Mouse (Mus musculus) liver, embryonic 16.5 days (tissue): ENCODE measurements around the gene Tppp3. TPM values are rescaled to one million over a fixed set of nuclear protein-coding genes. Genes with fewer than 3 reads are reported as not detected.

ENCODE experiments used
- ATAC-seq: fragments of 200-750 bp; cut with Nextera tagmentation; 2 replicates; pipeline ENCODE4 v1.8.0; 2017; ENCODE audit warnings: low read depth, mild to moderate bottlenecking, moderate number of reproducible peaks, moderate library complexity
- H3K27ac ChIP-seq: fragments of 300-500 bp; sonication (generic); 2 replicates; pipeline ENCODE4 v1.5.1; 2014; ENCODE audit warnings: mild to moderate bottlenecking, low read length
- H3K27me3 ChIP-seq: fragments of 300-500 bp; sonication (generic); 2 replicates; pipeline ENCODE4 v1.6.1; 2014; ENCODE audit warnings: low read depth, low read length, mixed read lengths; ENCODE audit not compliant: control insufficient read depth, insufficient read depth
- H3K36me3 ChIP-seq: fragments of 300-500 bp; sonication (generic); 2 replicates; pipeline ENCODE4 v1.6.1; 2014; ENCODE audit warnings: mild to moderate bottlenecking; ENCODE audit not compliant: control insufficient read depth, insufficient read depth
- H3K4me1 ChIP-seq: fragments of 300-500 bp; sonication (generic); 2 replicates; pipeline ENCODE4 v1.6.1; 2014; ENCODE audit warnings: low read depth, low read length, mixed read lengths; ENCODE audit not compliant: control insufficient read depth
- H3K4me2 ChIP-seq: fragments of 300-500 bp; sonication (generic); 2 replicates; pipeline ENCODE4 v1.6.1; 2014; ENCODE audit warnings: low read depth, low read length, mixed read lengths
- H3K4me3 ChIP-seq: fragments of 300-500 bp; sonication (generic); 2 replicates; pipeline ENCODE4 v1.5.1; 2014; ENCODE audit warnings: low read depth, mild to moderate bottlenecking, low read length
- H3K9ac ChIP-seq: fragments of 300-500 bp; sonication (generic); 2 replicates; pipeline ENCODE4 v1.6.1; 2014; ENCODE audit warnings: low read depth, low read length
- H3K9me3 ChIP-seq: fragments of 300-500 bp; sonication (generic); replicated peaks from 2 replicates; pipeline ENCODE4 v1.6.1; 2016; ENCODE audit warnings: low read length; ENCODE audit not compliant: control insufficient read depth
- WGBS: fragments of 180-500 bp; shearing (Covaris S2); extraction: QIAGEN DNeasy Blood & Tissue Kit; methylation state at CpG from one replicate; pipeline ENCODE4 v1.1.7; 2014; ENCODE audit not compliant: insufficient replicate concordance; 5-methylcytosine and 5-hydroxymethylcytosine counted together
- polyA plus RNA-seq: library from polyadenylated mRNA; unstranded; fragments of >200 nt; fragmentation: Nextera tagmentation; extraction: Ambion mirVana; gene quantifications from 2 replicates; pipeline ENCODE4 v1.2.1, GENCODE M21; 2015

Gene Tppp3
- polyA plus RNA-seq, 1 experiment from 2014 or later = 5.9 TPM

DNA sequence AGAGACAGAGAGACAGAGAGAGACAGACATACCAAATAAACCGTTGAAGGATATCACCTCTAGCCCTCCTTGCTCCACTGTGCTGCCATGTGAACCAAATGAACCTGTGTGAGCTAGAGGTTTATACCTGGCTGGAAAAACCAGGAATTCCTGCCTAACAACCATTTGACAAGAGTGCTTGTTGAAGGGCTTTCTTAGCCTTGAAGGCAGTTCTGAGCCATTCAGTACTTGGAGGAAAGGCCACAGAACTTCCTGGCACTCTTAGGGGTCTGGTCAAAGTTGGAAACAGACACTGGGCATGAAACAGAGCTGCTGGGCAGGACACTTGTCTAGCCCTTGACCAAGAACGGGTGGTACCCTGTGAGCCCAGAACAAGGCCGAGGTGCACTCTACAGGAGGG lies 23.2 kb upstream of the Tppp3 start:
- H3K4me3 ChIP-seq = no peak overlapping the region
- H3K9ac ChIP-seq = no peak overlapping the region
- no peaks in the 10 kb centered on the region for H3K36me3 ChIP-seq
- H3K9me3 ChIP-seq = no peaks in the 10 kb centered on the region
- WGBS = 62% methylated on average over 3 of the region's 3 CpGs
- no peak overlapping the region for H3K27ac ChIP-seq
- H3K4me2 ChIP-seq = no peak overlapping the region
- peaks cover 14% of the 10 kb centered on the region for H3K4me1 ChIP-seq
- no peaks in the 10 kb centered on the region; the same call in none of the 2 replicates for H3K27me3 ChIP-seq
- no peak for ATAC-seq

DNA sequence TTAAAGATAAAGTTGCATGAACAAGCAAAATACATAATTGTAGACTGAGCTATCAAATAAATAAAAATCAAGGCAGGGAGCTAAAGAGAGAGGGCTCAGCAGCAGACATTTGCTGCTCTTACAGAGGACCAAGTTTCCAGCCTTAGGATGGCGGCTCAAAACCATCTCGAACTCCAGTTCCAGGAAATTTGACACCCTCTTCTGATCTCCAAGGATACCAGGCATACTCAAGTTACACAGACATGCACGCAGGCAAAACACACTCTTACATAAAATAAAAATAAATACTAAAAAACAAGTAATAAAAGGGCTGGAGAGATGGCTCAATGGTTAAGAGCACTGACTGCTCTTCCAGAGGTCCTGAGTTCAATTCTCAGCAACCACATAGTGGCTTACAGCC lies 22.2 kb upstream of the Tppp3 start:
- no peaks in the 10 kb centered on the region for H3K9me3 ChIP-seq
- 67% methylated on average over 3 of the region's 3 CpGs for WGBS
- no peak overlapping the region for H3K9ac ChIP-seq
- no peak overlapping the region for H3K27ac ChIP-seq
- no peaks in the 10 kb centered on the region for H3K36me3 ChIP-seq
- H3K27me3 ChIP-seq = no peaks in the 10 kb centered on the region; the same call in none of the 2 replicates
- H3K4me1 ChIP-seq = peaks cover 14% of the 10 kb centered on the region
- no peak overlapping the region for H3K4me3 ChIP-seq
- no peak for ATAC-seq
- H3K4me2 ChIP-seq = no peak overlapping the region

DNA sequence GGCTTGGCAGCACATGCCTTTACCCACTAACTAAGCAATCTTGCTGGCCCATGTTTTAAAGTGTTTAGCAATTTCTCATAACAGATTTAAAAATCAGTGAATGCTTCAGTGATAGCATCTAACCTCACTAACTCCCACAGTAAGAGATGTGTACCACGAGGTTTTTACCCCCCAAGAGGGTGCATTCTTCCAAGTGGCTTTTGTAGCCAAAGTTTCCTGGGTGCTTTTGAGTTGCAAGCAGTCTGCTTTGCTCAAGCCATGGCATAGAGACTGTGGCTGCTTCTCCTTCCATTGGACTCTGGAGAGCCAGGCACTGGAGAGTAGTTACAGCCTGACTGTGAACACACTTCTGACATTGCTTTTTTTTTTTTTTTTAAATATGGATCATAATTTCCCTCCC lies 18.0 kb upstream of the Tppp3 start:
- ATAC-seq = no peak
- H3K36me3 ChIP-seq = no peaks in the 10 kb centered on the region
- no peaks in the 10 kb centered on the region for H3K27me3 ChIP-seq
- no peak overlapping the region for H3K4me3 ChIP-seq
- no peak overlapping the region for H3K9ac ChIP-seq
- WGBS = 9% methylated on average over 1 of the region's 1 CpGs
- H3K27ac ChIP-seq = no peak overlapping the region
- peaks cover 4% of the 10 kb centered on the region for H3K4me1 ChIP-seq
- H3K9me3 ChIP-seq = no peaks in the 10 kb centered on the region
- no peak overlapping the region for H3K4me2 ChIP-seq

DNA sequence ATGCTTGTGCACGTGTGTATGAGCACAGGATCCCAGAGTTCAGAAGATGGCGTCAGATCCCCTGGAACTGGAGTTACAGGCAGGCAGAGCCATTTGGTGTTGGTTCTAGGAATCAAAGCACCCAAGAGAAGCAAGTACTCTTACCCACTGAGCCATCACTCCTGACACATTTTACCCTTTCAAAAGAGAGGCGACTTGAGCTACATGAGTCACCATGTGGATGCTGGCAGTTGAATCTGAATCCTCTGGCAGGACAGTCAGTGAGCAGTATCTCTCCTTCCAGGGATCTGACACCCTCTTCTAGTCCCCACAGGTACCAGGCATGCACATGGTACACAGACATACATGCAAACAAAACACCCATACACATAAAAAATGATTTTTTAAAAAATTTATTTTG lies 16.8 kb upstream of the Tppp3 start:
- Histone ChIP-seq H3K4me3 (no peak overlapping the region), H3K4me2 (no peak overlapping the region), H3K27ac (no peak overlapping the region), H3K27me3 (no peaks in the 10 kb centered on the region), H3K9ac (no peak overlapping the region), H3K36me3 (no peaks in the 10 kb centered on the region), H3K4me1 (peaks cover 4% of the 10 kb centered on the region), H3K9me3 (no peaks in the 10 kb centered on the region)
- 64% methylated on average over 3 of the region's 3 CpGs for WGBS
- ATAC-seq = no peak

DNA sequence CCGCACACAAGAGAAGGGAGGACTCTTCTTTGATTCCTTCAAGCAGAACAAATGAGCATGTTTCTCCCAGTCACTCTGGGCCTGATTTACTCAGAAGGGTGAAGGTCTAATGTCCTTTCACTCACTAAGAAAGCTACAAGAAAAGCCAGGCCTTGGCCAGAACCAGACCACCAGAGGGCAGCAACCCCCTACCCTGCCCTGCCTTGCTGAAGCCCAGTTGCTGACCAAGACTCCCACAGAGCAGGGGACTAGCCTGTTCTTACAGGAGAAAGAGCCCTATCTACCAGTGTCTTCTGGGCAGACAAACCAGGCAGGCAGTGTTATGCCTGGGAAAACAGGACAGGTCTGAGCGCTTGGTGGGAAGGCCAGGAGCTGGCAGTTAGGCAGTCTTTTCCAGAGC lies 13.1 kb upstream of the Tppp3 start:
- Histone ChIP-seq H3K27me3 (no peaks in the 10 kb centered on the region), H3K9ac (no peak overlapping the region), H3K4me3 (no peak overlapping the region), H3K4me2 (no peak overlapping the region), H3K9me3 (no peaks in the 10 kb centered on the region), H3K36me3 (no peaks in the 10 kb centered on the region), H3K27ac (no peak overlapping the region), H3K4me1 (no peaks in the 10 kb centered on the region)
- 63% methylated on average over 2 of the region's 2 CpGs for WGBS
- no peak for ATAC-seq

DNA sequence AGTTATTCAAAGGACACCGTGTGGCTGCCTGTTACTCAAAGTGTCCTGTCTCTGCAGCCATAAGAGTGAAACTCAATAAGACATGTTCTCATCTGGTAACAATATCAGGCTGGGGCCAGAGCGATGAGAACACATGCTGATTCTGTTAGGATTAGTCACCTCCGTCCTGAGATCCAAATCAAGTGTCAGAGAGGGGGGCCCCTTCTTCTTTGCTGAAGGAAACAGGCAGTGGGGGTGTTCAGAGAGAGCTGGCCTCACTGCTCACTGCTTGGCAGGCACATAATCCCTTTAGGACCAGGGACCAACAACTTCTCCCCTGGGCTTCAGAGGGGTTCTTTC lies 12.7 kb upstream of the Tppp3 start:
- Histone ChIP-seq H3K4me2 (no peak overlapping the region), H3K9me3 (no peaks in the 10 kb centered on the region), H3K4me1 (no peaks in the 10 kb centered on the region), H3K36me3 (no peaks in the 10 kb centered on the region), H3K27ac (no peak overlapping the region), H3K9ac (no peak overlapping the region), H3K27me3 (no peaks in the 10 kb centered on the region), H3K4me3 (no peak overlapping the region)
- no peak for ATAC-seq
- WGBS = 65% methylated on average over 3 of the region's 3 CpGs

DNA sequence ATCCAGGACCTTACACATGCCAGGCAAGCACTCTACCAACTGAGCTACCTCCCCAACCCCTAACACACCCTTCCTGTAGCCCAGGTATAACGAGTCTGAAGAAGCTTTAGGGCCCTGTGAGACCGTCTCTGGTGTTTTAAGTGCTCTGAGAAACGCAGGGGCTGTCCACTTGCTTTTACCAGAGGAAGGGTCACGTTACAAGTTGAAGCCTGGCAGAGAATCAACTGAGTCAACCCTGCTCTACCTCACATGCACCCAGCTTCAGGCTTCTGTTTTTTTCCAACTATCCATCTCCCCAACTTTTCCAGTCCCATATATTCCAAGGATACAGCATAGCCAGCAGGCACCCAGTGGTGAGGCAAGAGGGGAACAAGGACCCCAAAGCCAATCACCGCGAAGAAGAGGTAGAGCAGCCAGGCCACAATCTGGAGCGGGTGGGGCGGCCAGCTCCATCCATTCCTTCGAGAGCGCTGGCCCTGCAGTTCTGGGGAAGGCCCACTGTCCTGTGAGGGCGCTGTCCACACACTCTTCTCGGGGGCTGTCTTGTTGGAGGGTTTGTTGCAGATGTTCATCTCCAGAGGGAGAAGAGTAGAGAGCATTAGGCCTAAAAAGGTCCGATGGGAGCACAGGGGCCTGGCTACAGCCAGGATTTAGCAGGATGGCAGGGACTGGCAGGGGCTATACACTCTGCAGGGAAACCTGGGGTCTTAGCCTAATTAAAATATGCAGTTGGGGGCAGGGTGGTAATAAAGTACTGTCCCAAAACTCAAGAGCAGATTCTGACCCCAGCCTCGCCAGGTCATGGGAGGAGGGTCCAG lies 12.1 kb upstream of the Tppp3 start:
- Histone ChIP-seq H3K36me3 (no peaks in the 10 kb centered on the region), H3K27me3 (no peaks in the 10 kb centered on the region)
- 52% methylated on average over 14 of the region's 14 CpGs for WGBS

DNA sequence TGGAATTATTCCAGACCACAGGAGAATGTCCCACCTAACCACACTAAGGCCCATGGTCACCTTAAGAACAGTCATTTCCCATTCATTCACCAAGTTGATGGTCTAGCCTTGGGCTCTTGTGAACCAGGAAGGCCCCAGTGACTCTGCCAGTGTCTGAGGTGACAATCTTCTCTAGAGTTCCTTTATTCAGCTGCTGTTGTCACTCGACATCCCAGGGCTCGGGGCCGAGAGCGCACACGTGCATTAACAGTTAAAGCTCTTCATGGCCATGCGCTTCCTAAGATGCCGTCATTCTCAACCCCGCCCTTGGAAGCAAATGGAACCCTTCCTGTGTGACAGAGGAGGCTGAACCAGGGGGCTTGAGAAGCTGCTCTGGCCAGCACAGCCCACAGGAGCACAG lies 10.8 kb upstream of the Tppp3 start:
- WGBS = 76% methylated on average over 8 of the region's 8 CpGs
- ATAC-seq = no peak
- Histone ChIP-seq H3K4me3 (no peak overlapping the region), H3K9me3 (no peaks in the 10 kb centered on the region), H3K36me3 (no peaks in the 10 kb centered on the region), H3K27ac (no peak overlapping the region), H3K4me1 (no peaks in the 10 kb centered on the region), H3K4me2 (no peak overlapping the region), H3K9ac (no peak overlapping the region), H3K27me3 (no peaks in the 10 kb centered on the region)

More for the DNA sequence above, 12.1 kb upstream of the Tppp3 start:
- Histone ChIP-seq H3K4me3 (no peak overlapping the region), H3K27ac (no peak overlapping the region), H3K4me2 (no peak overlapping the region), H3K9ac (no peak overlapping the region), H3K9me3 (no peaks in the 10 kb centered on the region), H3K4me1 (no peaks in the 10 kb centered on the region)
- no peak for ATAC-seq

DNA sequence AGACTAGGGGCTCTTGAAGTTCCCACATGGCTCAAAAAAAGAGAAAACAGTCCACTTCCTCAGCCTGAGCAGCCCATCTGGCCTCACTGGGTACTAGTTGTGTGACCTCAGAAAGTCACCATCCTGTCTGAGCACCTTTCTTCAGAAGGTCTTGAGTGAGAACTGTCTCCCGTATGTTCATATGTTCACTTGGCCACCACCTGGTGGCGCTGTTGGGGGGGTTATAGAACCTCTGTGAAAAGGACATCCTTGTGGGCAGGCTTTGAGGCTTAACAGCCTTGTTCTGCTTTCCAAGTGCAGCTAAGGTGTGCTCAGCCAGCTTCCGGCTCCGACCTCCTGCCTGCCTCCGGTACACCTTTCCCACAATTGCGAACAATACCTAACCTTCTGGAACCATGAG lies 10.1 kb upstream of the Tppp3 start:
- whole genome bisulfite sequencing = 64% methylated on average over 6 of the region's 6 CpGs

More for the DNA sequence above, 10.1 kb upstream of the Tppp3 start:
- H3K4me3 ChIP-seq = no peak overlapping the region
- no peaks in the 10 kb centered on the region for H3K4me1 ChIP-seq
- no peak overlapping the region for H3K4me2 ChIP-seq
- ATAC-seq = no peak
- no peaks in the 10 kb centered on the region for H3K27me3 ChIP-seq
- H3K36me3 ChIP-seq = no peaks in the 10 kb centered on the region
- H3K9ac ChIP-seq = no peak overlapping the region
- no peaks in the 10 kb centered on the region for H3K9me3 ChIP-seq
- H3K27ac ChIP-seq = no peak overlapping the region
